Mouse (Mus musculus): ENCODE results near the gene Npas1.
A peak's percentile ranks its signal among the peaks of the same experiment; 100 is the strongest.

DNA sequence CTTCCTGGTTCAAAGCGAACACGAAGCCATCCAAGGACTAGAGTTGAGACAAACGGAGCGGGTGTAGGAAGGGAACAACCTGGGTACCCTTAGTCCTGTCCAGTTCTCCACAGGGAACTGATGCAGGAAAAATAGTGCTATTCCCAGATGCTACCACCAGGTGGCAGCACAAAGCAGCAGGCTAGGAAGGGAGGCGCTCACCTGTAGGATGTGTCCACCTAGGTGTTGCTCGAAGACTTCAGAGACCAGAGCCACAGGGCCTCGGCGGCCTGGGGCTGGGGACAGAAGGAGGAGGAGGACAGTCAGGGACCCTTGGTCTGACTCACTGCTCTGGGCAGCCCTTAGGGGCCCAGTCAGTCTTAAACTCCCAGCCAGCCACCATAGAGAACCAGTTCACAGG lies 12.4 kb downstream of the Npas1 start:
- TF ChIP-seq POLR2AphosphoS2 (IDR thresholded peaks at IDR 0.05; ENCODE audit: low read length) (no peak), GATA1 (IDR thresholded peaks at IDR 0.05; ENCODE audit: low read depth, low read length) (no peak), EP300 (IDR thresholded peaks at IDR 0.05; ENCODE audit: low read depth in 1 of 2, low read length in 2 of 2) (no peak), CTCF (IDR thresholded peaks at IDR 0.05 in 2 of 3, conservative IDR thresholded peaks at IDR 0.05 in 1 of 3; ENCODE audit: control insufficient read depth in 1 of 3, insufficient read depth in 1 of 3, low read depth in 2 of 3, low read length in 3 of 3, poor library complexity in 1 of 3, severe bottlenecking in 1 of 3) (peak; percentile 87 to 93 (median 90)), NRF1 (IDR thresholded peaks at IDR 0.05; ENCODE audit: insufficient read depth, low read depth, low read length, poor library complexity, severe bottlenecking) (no peak), MAX (IDR thresholded peaks at IDR 0.05; ENCODE audit: low read length) (no peak), UBTF (IDR thresholded peaks at IDR 0.05; ENCODE audit: borderline replicate concordance, insufficient read depth, low read depth, low read length) (no peak), USF2 (IDR thresholded peaks at IDR 0.05; ENCODE audit: borderline replicate concordance in 1 of 2, insufficient read depth in 1 of 2, low read depth in 1 of 2, low read length in 2 of 2) (no peak), MAFK (IDR thresholded peaks at IDR 0.05; ENCODE audit: borderline replicate concordance, low read depth, low read length) (no peak), POLR2AphosphoS5 (IDR thresholded peaks at IDR 0.05; ENCODE audit: borderline replicate concordance, low read depth, low read length) (no peak), ZC3H11A (IDR thresholded peaks at IDR 0.05; ENCODE audit: low read depth, low read length) (peak; percentile 45)
